Mouse (Mus musculus): ENCODE measurements around the gene Nphs1. TPM values are rescaled to one million over a fixed set of nuclear protein-coding genes. Genes with fewer than 3 reads are reported as not detected.
"Not testable (repeated sequence)": the region's sequence is repeated elsewhere in the genome, so short reads cannot be mapped to it uniquely, and the experiment has no call there.

Gene Nphs1
- total RNA-seq, 2 experiments from 2014 or later = not detected

DNA sequence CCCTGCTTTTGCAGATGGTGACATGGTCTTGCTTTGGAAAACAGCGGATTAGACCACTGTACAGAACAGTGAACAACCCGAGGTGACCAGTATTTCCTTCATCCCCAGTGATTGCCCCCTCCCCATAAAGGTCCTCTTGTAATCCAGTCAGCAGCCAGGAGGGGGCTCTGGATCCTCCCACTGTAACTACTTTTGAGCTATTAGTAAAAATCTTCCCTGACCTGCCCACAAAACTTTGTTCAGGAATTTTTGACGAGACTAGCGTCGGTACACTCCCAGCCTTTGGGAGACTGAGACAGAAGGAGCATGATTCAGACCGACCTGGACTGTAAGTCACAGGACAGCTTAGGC is 32.8 kb downstream of the Nphs1 start:
- DNase-seq = no peak

DNA sequence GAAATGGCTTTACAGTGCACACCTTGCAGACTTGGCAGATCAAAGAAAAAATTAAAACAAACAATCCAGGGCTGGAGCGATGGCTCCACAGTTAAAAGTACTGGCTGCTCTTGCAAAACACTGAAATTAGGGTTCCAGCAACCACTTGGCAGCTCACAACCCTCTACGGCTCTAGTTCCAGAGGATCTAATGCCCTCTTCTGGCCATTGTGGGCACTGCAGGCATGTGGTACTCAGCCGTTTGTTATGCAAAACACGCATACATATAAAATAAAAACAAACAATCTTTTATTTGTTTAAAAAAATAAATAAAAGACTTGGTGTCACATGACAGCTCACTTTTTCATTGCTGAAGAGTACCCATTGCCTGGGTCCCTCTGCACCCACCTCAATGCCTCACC is 34.6 kb downstream of the Nphs1 start:
- peak; percentile 65 to 91 for DNase-seq

DNA sequence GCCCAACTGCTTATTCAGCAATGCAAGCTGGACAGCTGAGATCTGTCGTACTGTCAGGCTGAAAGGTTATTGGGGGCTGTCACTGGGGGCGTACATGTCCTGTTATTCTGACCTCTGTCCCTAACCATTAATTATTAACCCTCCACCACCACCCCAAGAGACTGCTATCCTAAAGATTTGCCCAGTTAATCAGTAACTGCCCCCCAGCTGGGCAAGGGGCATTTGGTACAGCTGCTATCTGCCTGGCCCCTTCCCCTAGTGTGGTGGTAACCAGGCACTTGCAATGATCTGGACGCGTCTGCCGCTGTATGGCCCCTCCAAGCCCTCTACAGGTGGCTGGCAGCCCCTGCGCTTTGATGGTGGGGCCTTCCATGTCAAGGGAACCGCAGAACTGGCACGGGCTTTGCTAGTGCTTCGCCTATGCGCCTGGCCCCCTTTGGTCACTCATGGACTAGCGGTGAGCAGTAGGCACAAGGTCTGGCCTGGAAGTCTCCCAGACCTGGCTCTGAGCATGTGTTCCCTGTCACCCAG is 35.4 kb downstream of the Nphs1 start, which contains the start of gene Prodh2:
Gene Prodh2, plus strand, starts transcription at position 222 of the 531 bp plus-strand sequence.
- no peak for DNase-seq

DNA sequence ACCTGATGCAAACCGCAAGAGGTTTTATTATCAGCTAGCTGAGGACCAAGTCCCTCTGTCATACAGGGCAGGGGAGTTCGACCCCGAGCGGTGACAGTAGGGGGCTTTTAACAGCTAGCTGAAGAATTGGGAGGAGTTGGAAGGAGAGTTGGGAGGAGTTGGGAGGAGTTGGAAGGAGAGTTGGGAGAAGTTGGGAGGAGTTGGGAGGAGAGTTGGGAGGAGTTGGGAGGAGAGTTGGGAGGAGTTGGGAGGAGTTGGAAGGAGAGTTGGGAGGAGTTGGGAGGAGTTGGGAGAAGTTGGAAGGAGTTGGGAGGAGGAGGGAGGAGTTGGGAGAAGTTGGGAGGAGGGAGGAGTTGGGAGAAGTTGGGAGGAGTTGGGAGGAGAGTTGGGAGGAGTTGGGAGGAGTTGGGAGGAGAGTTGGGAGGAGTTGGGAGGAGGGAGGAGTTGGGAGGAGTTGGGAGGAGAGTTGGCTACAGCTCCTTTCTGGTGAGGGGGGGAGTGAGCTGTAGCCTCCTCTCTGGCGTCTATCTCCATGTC is 37.5 kb downstream of the Nphs1 start:
- not testable (repeated sequence) for DNase-seq

DNA sequence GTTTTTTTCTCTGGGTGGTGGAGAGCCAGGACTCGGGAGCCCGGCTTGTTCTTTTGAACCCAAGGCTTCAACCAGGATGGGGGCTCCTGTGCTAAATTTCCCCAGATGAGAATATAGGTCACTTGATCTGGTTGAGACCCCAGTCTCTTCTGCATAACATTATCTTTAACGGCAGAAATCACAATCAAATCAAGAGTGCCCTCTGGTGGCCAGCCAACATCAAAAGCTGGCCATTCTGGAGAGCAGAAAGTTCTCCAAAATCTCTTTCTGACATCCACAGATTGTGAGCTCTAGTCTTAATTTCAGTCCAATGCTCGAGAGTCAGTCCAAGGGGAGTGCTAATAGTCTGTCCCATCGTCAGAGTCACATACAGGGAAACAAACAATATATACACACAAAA is 43.0 kb downstream of the Nphs1 start:
- not testable (repeated sequence) for DNase-seq

DNA sequence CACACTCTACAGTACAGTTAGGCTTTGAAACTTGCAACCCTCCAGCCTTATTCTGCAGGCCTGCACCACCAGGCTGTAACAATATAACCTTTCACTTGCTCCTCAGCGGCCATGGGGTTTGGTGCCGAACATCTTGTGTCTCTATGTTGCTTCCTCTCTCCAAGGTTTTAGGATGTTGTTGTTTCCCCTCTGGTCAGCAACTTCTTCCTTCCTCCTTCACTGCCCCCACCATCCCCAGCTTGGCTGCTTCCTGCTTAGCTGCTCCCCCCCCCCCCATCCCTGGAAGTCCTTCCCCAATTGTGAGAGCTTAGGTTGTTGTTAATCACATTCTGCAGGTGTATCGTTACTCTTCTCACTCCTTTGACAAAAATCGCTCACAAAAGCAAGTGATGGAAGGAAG is 49.9 kb downstream of the Nphs1 start:
- DNase-seq = peak in 1 of 2 experiments; percentile 22

DNA sequence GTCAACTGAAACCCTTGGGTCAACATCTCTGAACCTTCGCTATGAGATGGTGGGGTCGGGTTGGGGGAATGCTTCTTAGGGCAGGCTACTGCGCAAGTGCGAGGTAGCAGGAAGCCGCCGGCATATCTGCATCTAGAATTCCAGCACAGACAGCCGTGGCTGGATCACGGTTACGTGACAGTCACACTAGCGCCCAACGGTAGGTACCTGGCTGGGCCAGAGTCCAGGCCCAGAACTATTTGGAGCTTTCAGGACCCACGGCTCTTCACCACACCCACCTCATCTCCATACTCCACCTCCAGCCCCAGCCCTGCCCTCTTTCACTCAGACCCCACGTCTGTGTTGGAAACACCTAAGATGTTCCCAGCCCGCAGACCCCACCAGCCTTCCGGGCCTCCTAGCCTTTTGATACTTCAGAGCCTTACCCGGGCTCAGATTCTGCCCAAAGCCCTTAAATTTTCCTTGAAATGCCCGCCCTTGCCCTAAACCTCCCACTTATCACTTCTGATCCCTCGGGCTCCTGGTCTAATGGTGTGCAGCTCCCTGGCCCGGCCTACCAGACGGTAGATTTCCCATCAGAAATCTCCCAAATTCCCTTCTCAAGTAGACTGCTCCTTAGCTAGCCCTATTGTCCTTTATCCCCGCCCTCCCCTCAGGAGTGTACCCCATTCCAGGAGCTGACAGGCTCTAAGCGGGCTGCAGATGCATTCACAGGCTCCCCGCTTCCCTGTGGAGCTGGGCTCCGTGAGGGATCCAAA is 57.1 kb downstream of the Nphs1 start:
- no peak for DNase-seq

DNA sequence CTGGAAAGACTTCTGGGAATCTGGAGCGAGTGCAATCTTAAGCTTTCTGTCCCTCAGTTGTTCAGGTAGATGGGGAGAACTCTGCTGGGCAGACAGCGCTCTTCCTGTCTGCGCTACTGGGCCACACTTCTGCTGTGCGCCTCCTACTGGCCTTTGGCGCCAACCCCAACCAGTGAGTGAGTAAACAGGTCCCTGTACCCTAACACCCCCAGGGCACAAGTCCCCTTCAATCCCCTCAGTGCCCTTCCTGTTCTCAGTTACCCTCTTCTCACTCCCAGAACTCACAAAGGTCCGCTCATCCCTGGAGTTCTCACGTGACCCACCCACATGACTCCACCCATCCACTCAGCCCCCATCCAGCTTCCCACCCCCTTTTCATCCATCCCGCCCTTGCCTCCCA is 60.2 kb downstream of the Nphs1 start:
- DNase-seq = no peak

DNA sequence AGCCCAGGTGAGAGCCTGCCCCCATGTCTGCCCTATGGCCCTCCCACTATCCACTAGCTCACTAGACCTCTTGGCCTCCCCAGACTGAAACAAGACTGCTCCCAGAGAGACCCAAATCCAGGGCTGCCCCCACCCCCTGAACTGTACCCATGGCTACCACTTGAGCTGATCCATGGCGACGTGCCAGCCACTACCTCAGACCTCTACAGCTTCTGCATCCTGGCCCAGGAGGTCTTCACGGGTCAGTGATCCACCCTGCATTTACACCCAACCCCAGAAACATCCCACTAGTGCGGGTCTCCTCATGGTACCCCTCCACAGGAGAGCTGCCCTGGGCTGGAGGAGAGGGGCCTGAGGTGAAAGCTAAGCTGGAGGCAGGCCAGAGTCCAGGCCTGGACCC is 62.3 kb downstream of the Nphs1 start:
- no peak for DNase-seq

DNA sequence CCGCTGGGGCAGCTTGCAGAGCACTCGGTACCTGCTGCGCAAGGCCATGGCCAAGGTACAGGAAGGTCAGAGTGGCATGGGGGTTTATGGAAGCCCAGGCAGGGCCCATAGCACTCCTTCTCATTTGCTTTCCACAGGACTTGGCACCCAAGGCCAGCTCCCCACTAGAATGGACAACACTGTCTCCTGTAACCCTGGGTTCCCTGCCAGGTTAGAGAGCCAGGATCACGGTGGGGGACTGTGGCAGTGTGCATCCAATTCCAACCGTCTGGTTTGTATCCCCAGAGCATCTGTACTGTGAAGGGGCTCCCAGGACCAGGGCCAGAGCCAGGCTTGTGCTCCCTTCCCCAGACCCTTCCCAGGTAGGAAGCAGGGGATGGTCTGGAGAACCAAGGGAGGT is 62.7 kb downstream of the Nphs1 start:
- DNase-seq = no peak

DNA sequence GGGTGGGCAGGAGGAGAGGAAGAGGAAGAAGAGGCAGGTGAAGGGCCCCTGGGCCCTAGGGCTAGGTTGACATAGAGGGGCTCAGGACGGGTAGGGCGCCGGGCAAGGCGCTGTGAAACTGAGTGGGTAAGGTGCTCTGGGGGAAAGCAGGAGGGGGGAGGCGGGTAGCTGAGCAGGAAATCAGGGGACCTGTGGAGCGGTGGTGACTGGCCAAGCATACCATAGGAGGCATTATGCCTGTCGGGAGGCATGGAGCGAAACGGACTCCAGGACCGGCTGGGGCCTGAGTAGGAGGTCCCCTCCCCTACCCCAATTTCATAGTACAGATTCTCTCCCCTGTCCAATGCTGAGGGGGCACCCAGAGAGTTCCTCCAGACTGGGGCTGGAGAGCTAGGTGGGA is 64.8 kb downstream of the Nphs1 start:
- DNase-seq = no peak

DNA sequence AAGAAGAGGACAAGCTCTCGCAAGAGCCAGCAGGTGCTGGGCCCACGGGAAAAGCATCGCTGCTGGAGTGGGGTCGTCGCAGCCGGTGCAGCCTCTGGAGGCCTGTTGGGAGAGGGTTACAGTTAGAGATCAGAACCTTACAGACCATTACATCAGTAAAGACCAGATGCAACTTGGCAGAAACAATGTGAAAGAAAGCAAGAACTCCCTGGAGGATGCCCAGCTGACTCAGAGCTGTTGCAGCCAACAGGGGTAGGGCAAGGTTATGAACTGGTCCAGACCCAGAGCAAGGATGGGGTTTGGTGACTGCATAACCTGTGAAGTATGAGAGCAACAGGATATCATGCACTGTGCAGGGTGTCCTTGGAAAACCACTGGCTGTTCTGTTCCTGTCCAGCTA is 66.4 kb downstream of the Nphs1 start:
- DNase-seq = no peak

DNA sequence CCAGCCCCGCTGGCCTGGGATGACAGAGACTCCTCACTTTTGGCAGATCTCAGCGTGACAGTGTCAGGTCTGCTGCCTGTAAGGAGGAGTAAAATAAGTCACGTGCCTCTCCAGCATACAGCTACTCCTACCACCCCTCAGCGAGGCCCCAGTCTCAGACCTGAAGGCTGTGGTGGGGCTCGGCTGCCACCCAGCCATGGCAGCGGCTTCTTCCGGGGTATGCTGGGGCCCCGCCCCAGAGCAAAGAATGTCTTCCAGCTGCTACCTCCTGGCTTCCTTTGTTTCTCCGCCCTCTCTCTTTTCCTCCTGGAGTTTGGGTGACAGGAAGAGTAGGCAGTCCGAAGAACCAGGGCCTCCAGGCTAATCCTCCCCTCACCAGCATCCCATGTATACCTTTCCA is 67.8 kb downstream of the Nphs1 start:
- DNase-seq = no peak

DNA sequence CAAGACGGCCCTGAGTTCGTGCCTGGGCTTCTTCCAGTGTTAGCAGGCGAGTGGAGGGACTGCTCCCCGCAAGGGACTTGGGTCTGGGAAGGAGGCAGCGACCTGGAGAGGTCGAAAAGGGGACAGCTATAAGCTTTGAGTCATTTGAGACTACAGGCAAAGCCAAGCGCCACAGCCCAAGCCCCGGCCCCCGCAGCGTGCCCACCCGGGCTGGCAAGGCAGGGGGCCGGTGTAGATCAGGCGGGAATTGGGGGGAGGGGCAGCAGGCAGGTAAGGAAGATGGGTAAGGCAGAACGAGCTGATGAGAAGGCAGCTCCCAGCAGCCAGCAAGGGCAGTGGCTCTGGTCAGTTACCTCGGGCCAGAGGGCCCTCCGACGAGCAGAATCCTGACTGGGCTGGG is 68.3 kb downstream of the Nphs1 start:
- no peak for DNase-seq

DNA sequence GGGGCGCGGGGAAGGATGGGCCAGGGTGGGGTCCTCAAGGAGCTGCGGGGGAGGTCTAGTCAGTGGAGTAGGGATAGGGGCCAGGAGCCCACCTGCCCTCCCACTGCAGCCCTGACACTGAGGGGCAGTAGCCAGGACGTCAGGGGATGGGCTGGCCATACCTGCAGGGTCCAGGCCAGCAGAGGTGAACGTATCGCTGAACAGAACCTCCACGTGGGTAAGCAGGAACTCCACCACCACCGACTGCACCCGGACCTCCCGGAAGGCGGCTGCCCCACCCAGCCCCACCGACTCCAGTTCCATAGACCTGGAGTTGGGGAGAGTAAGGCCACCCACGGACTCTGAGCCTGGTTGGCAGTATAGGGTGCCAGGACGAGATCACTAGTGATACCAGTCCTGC is 68.9 kb downstream of the Nphs1 start:
- no peak for DNase-seq

DNA sequence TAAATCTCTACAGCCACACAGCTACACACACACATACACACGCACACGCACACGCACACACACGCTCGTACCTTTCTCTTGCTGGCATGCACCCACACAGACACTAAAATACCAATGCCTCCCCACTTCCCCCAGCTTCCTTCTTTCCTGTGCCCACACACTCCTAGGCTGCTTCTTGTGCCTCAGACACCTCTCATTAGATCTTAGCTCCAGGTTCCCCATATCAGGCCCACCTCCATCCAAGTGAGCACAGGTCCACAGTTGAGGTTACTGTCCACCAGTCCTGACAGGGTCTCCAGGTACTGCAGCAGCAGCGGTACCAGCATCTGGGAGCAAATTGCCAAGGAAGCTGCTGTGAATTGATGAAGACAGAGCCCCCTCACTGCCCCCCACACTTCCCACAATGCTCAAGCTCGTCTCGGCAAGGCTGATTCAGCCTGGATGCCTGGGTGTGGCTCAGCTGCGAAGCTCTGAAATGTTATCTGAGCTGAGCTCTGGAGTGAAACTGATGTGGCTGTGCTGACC is 73.2 kb downstream of the Nphs1 start:
- no peak for DNase-seq

DNA sequence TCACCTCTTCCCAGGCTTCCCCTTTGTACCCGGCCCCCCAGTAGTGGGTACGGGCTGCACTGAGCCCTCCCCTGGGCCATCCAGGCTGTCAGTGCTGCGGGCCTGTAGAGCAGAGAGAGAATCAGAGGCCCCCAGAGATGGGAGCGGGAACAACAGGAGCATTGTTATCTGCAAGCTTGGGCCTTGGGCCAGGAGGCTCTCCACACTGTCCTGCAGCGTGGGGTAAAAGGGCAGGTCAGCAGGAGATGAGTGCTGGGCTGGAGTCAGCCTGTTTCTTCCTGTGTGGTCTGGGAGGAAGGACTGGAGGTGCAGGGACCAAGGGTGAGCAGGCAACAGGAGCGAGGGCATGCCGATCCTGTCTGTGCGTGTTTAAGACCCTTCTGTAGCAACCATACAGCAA is 74.8 kb downstream of the Nphs1 start:
- DNase-seq = peak; percentile 25 to 35

DNA sequence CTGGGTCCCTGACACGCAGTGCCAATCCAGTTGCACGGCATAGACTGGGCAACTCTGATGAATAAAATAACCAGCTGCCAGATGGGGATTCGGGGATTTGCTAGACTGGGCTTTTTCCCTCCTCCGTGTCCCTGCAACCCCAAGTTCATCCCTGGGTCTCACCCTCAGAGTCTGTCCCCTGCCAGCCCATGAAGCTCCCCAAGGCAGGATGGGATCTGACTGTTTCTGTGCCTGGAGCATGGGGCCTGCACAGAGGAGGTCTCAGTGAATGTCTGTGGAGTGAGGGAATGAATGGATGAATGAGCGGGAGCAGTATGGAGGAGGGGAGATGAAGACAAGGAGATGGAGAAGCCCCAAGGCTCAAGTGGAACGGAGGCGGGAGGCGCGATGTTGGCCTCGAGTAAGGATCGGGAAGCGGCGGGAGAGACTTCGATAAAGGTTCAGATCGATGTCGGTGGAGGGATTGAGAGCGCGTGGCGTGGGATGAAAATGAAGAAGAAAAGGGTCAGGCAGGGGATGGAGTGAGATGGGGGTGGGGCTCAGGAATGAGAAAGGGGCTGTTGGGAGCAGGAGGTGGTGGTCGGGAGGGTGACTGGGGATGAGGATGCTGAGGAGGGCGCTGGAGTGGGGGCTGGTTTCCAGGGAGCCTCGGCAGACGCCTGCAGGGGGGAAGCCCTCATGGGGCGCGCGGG is 76.0 kb downstream of the Nphs1 start:
- peak in 1 of 2 experiments; percentile 19 for DNase-seq

DNA sequence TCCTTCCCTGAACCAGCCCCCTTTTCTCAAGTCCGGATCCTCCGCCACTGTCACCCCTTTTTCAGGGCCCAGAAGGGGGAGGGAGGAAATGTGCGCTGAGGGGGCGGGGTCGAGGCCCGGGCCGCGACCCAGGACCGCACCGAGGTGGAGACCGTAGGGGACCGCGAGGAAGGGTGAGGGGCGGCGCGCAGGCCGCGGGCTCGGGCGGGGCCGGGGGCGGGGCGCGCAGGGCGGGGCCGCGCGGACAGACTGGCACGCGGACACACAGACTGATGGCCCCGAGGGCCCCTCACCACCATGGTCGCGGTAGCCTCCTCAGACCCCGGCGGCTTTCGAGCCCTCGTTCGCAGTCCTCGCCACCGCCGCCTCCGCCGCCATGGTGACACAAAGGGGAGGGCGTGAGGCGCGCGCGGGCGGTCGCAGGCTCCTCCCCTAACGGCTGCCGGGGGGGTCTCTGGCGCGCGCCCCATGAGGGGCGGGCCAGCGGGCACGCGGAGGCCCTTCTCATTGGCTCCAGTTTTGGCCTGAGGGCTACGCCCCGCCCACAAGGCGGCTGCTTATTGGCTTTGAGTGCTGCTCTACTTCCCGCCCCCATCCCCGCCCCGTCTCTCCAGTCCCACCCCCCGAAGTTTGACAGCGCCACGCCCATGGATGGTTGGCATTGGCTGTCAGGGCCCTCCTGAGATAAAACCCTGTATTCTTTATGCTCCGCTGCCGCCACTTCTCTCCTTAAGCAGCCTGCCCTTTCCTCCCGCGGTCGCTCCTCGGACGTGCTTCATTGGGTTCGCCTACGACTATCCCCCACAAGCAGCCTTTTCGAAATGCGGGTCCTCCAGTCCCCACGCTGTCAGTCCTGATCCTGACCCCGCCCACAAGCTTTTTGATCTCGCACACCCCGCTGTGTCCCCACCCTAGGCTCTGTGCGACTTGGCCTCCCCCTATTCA is 76.8 kb downstream of the Nphs1 start, which contains the start of gene Arhgap33:
Gene Arhgap33, minus strand, starts transcription at position 428 of the 945 bp plus-strand sequence.
- DNase-seq = peak; percentile 94 to 96
